Mouse (Mus musculus): Measurements from ENCODE around the gene Rbl1.
"Not testable (repeated sequence)": the region's sequence is repeated elsewhere in the genome, so short reads cannot be mapped to it uniquely, and the experiment has no call there.

Rbl1 gene

GRCm38 (mm10) chr2:157204366-157205218 lies at the start of gene Rbl1:
Gene Rbl1, minus strand, starts transcription at chr2:157204534.
- peak; percentile 96 for DNase-seq (ENCODE audit: extremely low spot score, low spot score)

- no peak for DNase-seq (ENCODE audit: extremely low spot score, low spot score)
Observed at GRCm38 (mm10) chr2:157248111-157248510, 43.8 kb upstream of the Rbl1 start.

- no peak for DNase-seq (ENCODE audit: extremely low spot score, low spot score)
Observed at GRCm38 (mm10) chr2:157245603-157246002, 41.3 kb upstream of the Rbl1 start.

- no peak for DNase-seq (ENCODE audit: extremely low spot score, low spot score)
Observed at GRCm38 (mm10) chr2:157245001-157245400, 40.7 kb upstream of the Rbl1 start.

- DNase-seq (ENCODE audit: extremely low spot score, low spot score), result no peak
Observed at GRCm38 (mm10) chr2:157235946-157236345, 31.6 kb upstream of the Rbl1 start.

- DNase-seq (ENCODE audit: extremely low spot score, low spot score), result not testable (repeated sequence)
Observed at GRCm38 (mm10) chr2:157221916-157222315, 17.6 kb upstream of the Rbl1 start.

- DNase-seq (ENCODE audit: extremely low spot score, low spot score), result no peak
Observed at GRCm38 (mm10) chr2:157220108-157220507, 15.8 kb upstream of the Rbl1 start.

GRCm38 (mm10) chr2:157211731-157212130 lies 7.4 kb upstream of the Rbl1 start:
- DNase-seq (ENCODE audit: extremely low spot score, low spot score), result no peak

GRCm38 (mm10) chr2:157203459-157204365 lies 622 bp downstream of the Rbl1 start:
- no peak for DNase-seq (ENCODE audit: extremely low spot score, low spot score)

GRCm38 (mm10) chr2:157203026-157203425 lies 1.3 kb downstream of the Rbl1 start:
- no peak for DNase-seq (ENCODE audit: extremely low spot score, low spot score)

- no peak for DNase-seq (ENCODE audit: extremely low spot score, low spot score)
Observed at GRCm38 (mm10) chr2:157202361-157202760, 2.0 kb downstream of the Rbl1 start.

GRCm38 (mm10) chr2:157201081-157201830 lies 3.1 kb downstream of the Rbl1 start:
- no peak for DNase-seq (ENCODE audit: extremely low spot score, low spot score)

GRCm38 (mm10) chr2:157198405-157198804 lies 5.9 kb downstream of the Rbl1 start:
- DNase-seq (ENCODE audit: extremely low spot score, low spot score), result not testable (repeated sequence)

GRCm38 (mm10) chr2:157190651-157191050 lies 13.7 kb downstream of the Rbl1 start:
- no peak for DNase-seq (ENCODE audit: extremely low spot score, low spot score)

GRCm38 (mm10) chr2:157187223-157187622 lies 17.1 kb downstream of the Rbl1 start:
- DNase-seq (ENCODE audit: extremely low spot score, low spot score), result no peak

GRCm38 (mm10) chr2:157186504-157186903 lies 17.8 kb downstream of the Rbl1 start:
- no peak for DNase-seq (ENCODE audit: extremely low spot score, low spot score)

GRCm38 (mm10) chr2:157185022-157185660 lies 19.2 kb downstream of the Rbl1 start:
- DNase-seq (ENCODE audit: extremely low spot score, low spot score), result no peak

GRCm38 (mm10) chr2:157178167-157178566 lies 26.2 kb downstream of the Rbl1 start:
- DNase-seq (ENCODE audit: extremely low spot score, low spot score), result no peak

- DNase-seq (ENCODE audit: extremely low spot score, low spot score), result no peak
Observed at GRCm38 (mm10) chr2:157176248-157176647, 28.1 kb downstream of the Rbl1 start.

- DNase-seq (ENCODE audit: extremely low spot score, low spot score), result no peak
Observed at GRCm38 (mm10) chr2:157174416-157174815, 29.9 kb downstream of the Rbl1 start.

GRCm38 (mm10) chr2:157173555-157173954 lies 30.8 kb downstream of the Rbl1 start:
- no peak for DNase-seq (ENCODE audit: extremely low spot score, low spot score)

All from neural tube, embryonic 10.5 days (tissue).